Mouse (Mus musculus) C2C12 (cell line): Measurements from ENCODE around the gene Fcgr2b.

ENCODE experiments used
- CEBPB ChIP-seq: IDR thresholded peaks from one replicate; pipeline ENCODE4 v1.6.1; 2011; ENCODE audit warnings: low read depth, mild to moderate bottlenecking, control low read depth, moderate library complexity
- CTCF ChIP-seq: IDR thresholded peaks from one replicate; pipeline ENCODE4 v1.5.1; 2011; ENCODE audit not compliant: control insufficient read depth, insufficient read depth, insufficient read length
- FOSL1 ChIP-seq: IDR thresholded peaks from one replicate; pipeline ENCODE4 v1.8.0; 2011; ENCODE audit warnings: mild to moderate bottlenecking, low read length; ENCODE audit not compliant: poor library complexity, insufficient read depth, severe bottlenecking
- MAX ChIP-seq: IDR thresholded peaks from one replicate; pipeline ENCODE4 v1.6.1; 2011; ENCODE audit warnings: mild to moderate bottlenecking, control low read depth
- MYOD1 ChIP-seq: IDR thresholded peaks from one replicate; pipeline ENCODE4 v1.6.1; 2011; ENCODE audit warnings: low read depth; ENCODE audit not compliant: control insufficient read depth, insufficient read length
- MYOG ChIP-seq: IDR thresholded peaks from one replicate; pipeline ENCODE4 v1.6.1; 2011; ENCODE audit not compliant: control insufficient read depth, insufficient read length; ENCODE audit errors: extremely low read depth
- USF1 ChIP-seq: IDR thresholded peaks from one replicate; pipeline ENCODE4 v1.6.1; 2011; ENCODE audit warnings: low read depth, mild to moderate bottlenecking, control low read depth, moderate library complexity

- no peak for TF ChIP-seq CTCF
- no peak for TF ChIP-seq CEBPB
- no peak for TF ChIP-seq USF1
- TF ChIP-seq MYOD1 = no peak
- TF ChIP-seq MYOG = no peak
- no peak for TF ChIP-seq MAX
- TF ChIP-seq FOSL1 = no peak
These were observed 47.9 kb downstream of the Fcgr2b start for GRCm38 (mm10) chr1:170928467-170928866.
